Mouse (Mus musculus) small intestine, adult 2 months (tissue): ENCODE measurements around the gene Morn1. TPM values are rescaled to one million over a fixed set of nuclear protein-coding genes. Genes with fewer than 3 reads are reported as not detected.

Source experiments
- H3K27ac ChIP-seq: fragments of 200-500 bp; 2 replicates; pipeline ENCODE4 v1.5.1; 2012; ENCODE audit warnings: low read depth, low read length, control low read depth, inconsistent platforms; ENCODE audit not compliant: insufficient read depth
- H3K27me3 ChIP-seq: fragments of 200-500 bp; 2 replicates; pipeline ENCODE4 v1.6.1; 2012; ENCODE audit warnings: mild to moderate bottlenecking, moderate library complexity, low read length, inconsistent platforms; ENCODE audit not compliant: control insufficient read depth, insufficient read depth
- H3K36me3 ChIP-seq: fragments of 200-500 bp; 2 replicates; pipeline ENCODE4 v1.6.1; 2012; ENCODE audit warnings: mild to moderate bottlenecking, low read length, control low read depth, inconsistent platforms; ENCODE audit not compliant: control insufficient read depth, insufficient read depth
- H3K4me1 ChIP-seq: fragments of 200-500 bp; 2 replicates; pipeline ENCODE4 v1.6.1; 2012; ENCODE audit warnings: low read length, inconsistent platforms, mixed read lengths; ENCODE audit not compliant: control insufficient read depth, insufficient read depth, insufficient read length
- H3K4me3 ChIP-seq: fragments of 200-500 bp; 2 replicates; pipeline ENCODE4 v1.5.1; 2012; ENCODE audit warnings: low read depth, mild to moderate bottlenecking, control low read depth, inconsistent platforms, low read length, moderate library complexity
- CTCF ChIP-seq: fragments of 200-500 bp; IDR thresholded peaks from 2 replicates; pipeline ENCODE4 v1.5.1; 2012; ENCODE audit warnings: low read depth, mild to moderate bottlenecking, control low read depth, inconsistent platforms, low read length, moderate library complexity, mixed read lengths; ENCODE audit not compliant: insufficient replicate concordance, insufficient read length; ENCODE audit errors: extremely low read depth
- POLR2A ChIP-seq: fragments of 200-500 bp; IDR thresholded peaks from 2 replicates; pipeline ENCODE4 v1.6.1; 2012; ENCODE audit warnings: low read depth, mild to moderate bottlenecking, control low read depth, inconsistent platforms, low read length, moderate library complexity
- WGBS: fragments of 180-500 bp; shearing (Covaris S2); methylation state at CpG from one replicate; pipeline ENCODE4 v1.1.7; 2018; 5-methylcytosine and 5-hydroxymethylcytosine counted together
- polyA plus RNA-seq: library from polyadenylated mRNA; depleted of rRNA; stranded (reverse); fragments of >200 nt; gene quantifications from 2 replicates; pipeline ENCODE4 v1.2.3, GENCODE M21; 2012

The Morn1 gene
- polyA plus RNA-seq, 1 experiment: 3.1 TPM

- no peaks in the 10 kb centered on the region for H3K27me3 ChIP-seq
- WGBS: 79% methylated on average over 2 of the region's 2 CpGs
- no peaks in the 10 kb centered on the region for H3K36me3 ChIP-seq
- no peak for TF ChIP-seq POLR2A
- TF ChIP-seq CTCF: no peak
- peaks cover 6% of the 10 kb centered on the region; the same call in 1 of the 2 replicates for H3K4me1 ChIP-seq
- no peak overlapping the region for H3K4me3 ChIP-seq
- no peak overlapping the region for H3K27ac ChIP-seq
Observed at GRCm38 (mm10) chr4:155140150-155140549, 53.8 kb downstream of the Morn1 start.

GRCm38 (mm10) chr4:155140795-155141265 is 54.5 kb downstream of the Morn1 start:
- 54% methylated on average over 12 of the region's 12 CpGs for WGBS

GRCm38 (mm10) chr4:155142836-155143235 is 56.5 kb downstream of the Morn1 start:
- Histone ChIP-seq H3K4me3 (no peak overlapping the region), H3K27me3 (no peaks in the 10 kb centered on the region), H3K36me3 (no peaks in the 10 kb centered on the region), H3K27ac (no peak overlapping the region), H3K4me1 (peaks cover 8% of the 10 kb centered on the region; the same call in 1 of the 2 replicates)
- TF ChIP-seq POLR2A (no peak), CTCF (no peak)
- WGBS: 93% methylated on average over 5 of the region's 5 CpGs

More at GRCm38 (mm10) chr4:155140795-155141265, 54.5 kb downstream of the Morn1 start:
- no peak for TF ChIP-seq POLR2A
- no peak; the same call in 1 of the 2 replicates for TF ChIP-seq CTCF
- Histone ChIP-seq H3K27ac (no peak overlapping the region), H3K4me3 (no peak overlapping the region), H3K36me3 (no peaks in the 10 kb centered on the region), H3K4me1 (peaks cover 6% of the 10 kb centered on the region; the same call in 1 of the 2 replicates), H3K27me3 (no peaks in the 10 kb centered on the region)

- Histone ChIP-seq H3K4me3 (no peak overlapping the region), H3K27me3 (no peaks in the 10 kb centered on the region), H3K4me1 (peaks cover 14% of the 10 kb centered on the region), H3K36me3 (no peaks in the 10 kb centered on the region), H3K27ac (peak overlapping the region; percentile 44)
- 78% methylated on average over 2 of the region's 2 CpGs for WGBS
- TF ChIP-seq CTCF (no peak), POLR2A (no peak)
Observed at GRCm38 (mm10) chr4:155143411-155143810, 57.0 kb downstream of the Morn1 start.

GRCm38 (mm10) chr4:155143871-155144502 is 57.6 kb downstream of the Morn1 start:
- Histone ChIP-seq H3K4me3 (no peak overlapping the region), H3K4me1 (peaks cover 20% of the 10 kb centered on the region), H3K36me3 (no peaks in the 10 kb centered on the region), H3K27me3 (no peaks in the 10 kb centered on the region), H3K27ac (peak overlapping the region; percentile 44)
- WGBS: 74% methylated on average over 12 of the region's 12 CpGs
- TF ChIP-seq CTCF: no peak
- no peak for TF ChIP-seq POLR2A

- no peaks in the 10 kb centered on the region for H3K36me3 ChIP-seq
- no peak overlapping the region for H3K4me3 ChIP-seq
- TF ChIP-seq CTCF: no peak
- TF ChIP-seq POLR2A: no peak
- WGBS: 73% methylated on average over 4 of the region's 4 CpGs
- peaks cover 27% of the 10 kb centered on the region for H3K4me1 ChIP-seq
- no peaks in the 10 kb centered on the region for H3K27me3 ChIP-seq
- no peak overlapping the region for H3K27ac ChIP-seq
Observed at GRCm38 (mm10) chr4:155144548-155145180, 58.3 kb downstream of the Morn1 start.

- peaks cover 37% of the 10 kb centered on the region for H3K4me1 ChIP-seq
- 64% methylated on average over 14 of the region's 14 CpGs for WGBS
- TF ChIP-seq CTCF (no peak), POLR2A (no peak)
- no peak overlapping the region for H3K4me3 ChIP-seq
- H3K27ac ChIP-seq: no peak overlapping the region
- H3K27me3 ChIP-seq: no peaks in the 10 kb centered on the region
- H3K36me3 ChIP-seq: no peaks in the 10 kb centered on the region
Observed at GRCm38 (mm10) chr4:155146107-155146823, 59.9 kb downstream of the Morn1 start.
